Mouse (Mus musculus): ENCODE measurements around the gene Vmn1r116.
"Not testable (repeated sequence)": the region's sequence is repeated elsewhere in the genome, so short reads cannot be mapped to it uniquely, and the experiment has no call there.

The Vmn1r116 gene

GRCm38 (mm10) chr7:20871956-20872355, at the start of gene Vmn1r116:
Gene Vmn1r116, plus strand, starts transcription at chr7:20872256.
- not testable (repeated sequence) for DNase-seq

- not testable (repeated sequence) for DNase-seq
Observed at GRCm38 (mm10) chr7:20844885-20845284, 27.2 kb upstream of the Vmn1r116 start, which contains the start of gene Vmn1r115. Gene Vmn1r115, minus strand, starts transcription at chr7:20844985.

- not testable (repeated sequence) for DNase-seq
Observed at GRCm38 (mm10) chr7:20884021-20884420, 12.0 kb downstream of the Vmn1r116 start, which contains the start of gene Vmn1r117. Gene Vmn1r117, minus strand, starts transcription at chr7:20884121.

GRCm38 (mm10) chr7:20912247-20912646, 40.2 kb downstream of the Vmn1r116 start, which contains the start of gene Vmn1r118:
Gene Vmn1r118, minus strand, starts transcription at chr7:20912347.
- not testable (repeated sequence) for DNase-seq
